ENCODE assay signal across 8 mouse cellular contexts in genomic region chr17:25014841-25015570, GRCm38 (mm10). TPM values are rescaled to one million over a fixed set of nuclear protein-coding genes. Genes with fewer than 3 reads are reported as not detected.
DNase-seq lines count a peak whose midpoint lies in the region; ATAC-seq and TF ChIP-seq lines count a peak whose summit lies in the region.

No protein-coding gene starts in this region.

- peak overlapping the region; percentile 97 for H3K4me2 ChIP-seq in hindbrain, embryonic 15.5 days
- H3K4me2 ChIP-seq in midbrain, embryonic 12.5 days (replicated peaks): peak overlapping the region; percentile 95
- peak overlapping the region; percentile 91 for H3K4me2 ChIP-seq in stomach, embryonic 16.5 days (ENCODE audit: low read depth, low read length)

- ATAC-seq in megakaryocyte, adult 5-6 weeks (ENCODE audit: poor library complexity, severe bottlenecking): no peak
- ATAC-seq in hindbrain, embryonic 15.5 days (ENCODE audit: low FRiP score, low read depth): no peak
- ATAC-seq in midbrain, embryonic 12.5 days (ENCODE audit: low FRiP score, low read depth): no peak
- ATAC-seq in stomach, embryonic 16.5 days (ENCODE audit: insufficient read depth, low FRiP score): peak; percentile 4; the same call in 1 of the 2 replicates

- intact Hi-C loops in left cerebral cortex, postnatal 4 days (cut with DNase I): loop anchor here (5.0 kb wide), 1 partner anchor 257 kb away; the partner anchor contains the start of gene Ube2i

- no peaks in the 10 kb centered on the region for H3K27me3 ChIP-seq in megakaryocyte, embryonic 14.5 days (replicated peaks)
- H3K27me3 ChIP-seq in cerebellum, adult 2 months (ENCODE audit: control insufficient read depth, insufficient read depth, low read length): no peaks in the 10 kb centered on the region
- H3K27me3 ChIP-seq in hindbrain, embryonic 15.5 days: no peaks in the 10 kb centered on the region
- H3K27me3 ChIP-seq in midbrain, embryonic 12.5 days: no peaks in the 10 kb centered on the region
- no peaks in the 10 kb centered on the region for H3K27me3 ChIP-seq in stomach, embryonic 16.5 days (ENCODE audit: control insufficient read depth, insufficient read depth, low read length)

- TF ChIP-seq CTCF in cerebellum, adult 2 months (IDR thresholded peaks at IDR 0.05; ENCODE audit: borderline replicate concordance, insufficient read depth, low read depth, low read length): no peak

- WGBS in cerebellum, adult 2 months: under 1% methylated on average over 39 of the region's 39 CpGs
- under 1% methylated on average over 39 of the region's 39 CpGs for WGBS in hindbrain, embryonic 15.5 days
- under 1% methylated on average over 37 of the region's 39 CpGs for WGBS in midbrain, embryonic 12.5 days
- under 1% methylated on average over 39 of the region's 39 CpGs for WGBS in stomach, embryonic 16.5 days

- H3K36me3 ChIP-seq in megakaryocyte, embryonic 14.5 days (replicated peaks; ENCODE audit: low read length): peaks cover 40% of the 10 kb centered on the region
- peaks cover 26% of the 10 kb centered on the region for H3K36me3 ChIP-seq in hindbrain, embryonic 15.5 days
- peaks cover 26% of the 10 kb centered on the region for H3K36me3 ChIP-seq in midbrain, embryonic 12.5 days
- no peaks in the 10 kb centered on the region for H3K36me3 ChIP-seq in stomach, embryonic 16.5 days (ENCODE audit: control insufficient read depth, insufficient read depth, low read length)

- TF ChIP-seq POLR2A in cerebellum, adult 2 months (IDR thresholded peaks at IDR 0.05; ENCODE audit: borderline replicate concordance, insufficient read depth, low read length): no peak

- H3K9ac ChIP-seq in hindbrain, embryonic 15.5 days: peak overlapping the region; percentile 89
- peak overlapping the region; percentile 98 for H3K9ac ChIP-seq in midbrain, embryonic 12.5 days (replicated peaks)
- peak overlapping the region; percentile 90 for H3K9ac ChIP-seq in stomach, embryonic 16.5 days (ENCODE audit: low read length)

- H3K4me3 ChIP-seq in megakaryocyte, embryonic 14.5 days (replicated peaks): peak overlapping the region; percentile 99
- peak overlapping the region; percentile 67 for H3K4me3 ChIP-seq in cerebellum, adult 2 months (replicated peaks; ENCODE audit: insufficient read depth, low read depth, low read length)
- H3K4me3 ChIP-seq in hindbrain, embryonic 15.5 days: peak overlapping the region; percentile 88
- H3K4me3 ChIP-seq in midbrain, embryonic 12.5 days: peak overlapping the region; percentile 100
- peak overlapping the region; percentile 96 for H3K4me3 ChIP-seq in stomach, embryonic 16.5 days (replicated peaks; ENCODE audit: low read length)

- no peak overlapping the region for H3K27ac ChIP-seq in cerebellum, adult 2 months (ENCODE audit: insufficient read depth, low read length)
- peak overlapping the region; percentile 78 for H3K27ac ChIP-seq in hindbrain, embryonic 15.5 days (replicated peaks)
- peak overlapping the region; percentile 86 for H3K27ac ChIP-seq in midbrain, embryonic 12.5 days (replicated peaks)
- H3K27ac ChIP-seq in stomach, embryonic 16.5 days (ENCODE audit: low read length): peak overlapping the region; percentile 87

- peaks cover 43% of the 10 kb centered on the region for H3K4me1 ChIP-seq in megakaryocyte, embryonic 14.5 days
- no peaks in the 10 kb centered on the region for H3K4me1 ChIP-seq in cerebellum, adult 2 months (ENCODE audit: control insufficient read depth, insufficient read depth, low read length)
- peaks cover 49% of the 10 kb centered on the region for H3K4me1 ChIP-seq in hindbrain, embryonic 15.5 days (replicated peaks)
- peaks cover 22% of the 10 kb centered on the region for H3K4me1 ChIP-seq in midbrain, embryonic 12.5 days
- H3K4me1 ChIP-seq in stomach, embryonic 16.5 days (ENCODE audit: control insufficient read depth, insufficient read depth, low read length): peaks cover 6% of the 10 kb centered on the region

- DNase-seq in cerebellum, adult 2 months: no peak
- DNase-seq in frontal cortex, postnatal 10 days (ENCODE audit: low spot score in 2 of 2): peak; percentile 36 to 46
- DNase-seq in left cerebral cortex, postnatal 4 days: peak; percentile 40

- H3K9me3 ChIP-seq in megakaryocyte, embryonic 14.5 days: no peaks in the 10 kb centered on the region
- no peaks in the 10 kb centered on the region for H3K9me3 ChIP-seq in hindbrain, embryonic 15.5 days
- no peaks in the 10 kb centered on the region for H3K9me3 ChIP-seq in midbrain, embryonic 12.5 days
- no peaks in the 10 kb centered on the region for H3K9me3 ChIP-seq in stomach, embryonic 16.5 days (replicated peaks; ENCODE audit: control insufficient read depth, low read length)

RNA-seq across cellular contexts. Expression of gene Cramp1l, which starts 0.6 kb away (rescaled TPM):
- polyA plus RNA-seq in megakaryocyte, embryonic 14.5 days (2012; ENCODE audit: insufficient read depth, low replicate concordance): 4.5 and 5.5 TPM in 2 replicates
- 17.7 and 18.1 TPM in 2 replicates for total RNA-seq in megakaryocyte, adult 5-6 weeks (2015)
- 9.8 and 10.2 TPM in 2 replicates for total RNA-seq in megakaryocyte, adult 5-6 weeks (2017)
- polyA plus RNA-seq in cerebellum, adult 2 months (2012; rRNA removed): 19.8 and 21.3 TPM in 2 replicates
- 6.3 and 6.7 TPM in 2 replicates for polyA plus RNA-seq in hindbrain, embryonic 15.5 days (2015; fragmentation: Nextera tagmentation; extraction: Ambion mirVana)
- 10 to 100 TPM; 27.7 to 29.0 TPM for total RNA-seq in left cerebral cortex, postnatal 4 days (2021)
- polyA plus RNA-seq in midbrain, embryonic 12.5 days (2016; fragmentation: Nextera tagmentation; extraction: Ambion mirVana): 12.8 and 15.0 TPM in 2 replicates
- polyA plus RNA-seq in stomach, embryonic 16.5 days (2015; fragmentation: Nextera tagmentation; extraction: Ambion mirVana): 3.4 and 4.2 TPM in 2 replicates

RNA-seq across cellular contexts. Expression of gene Ift140, which starts 0.9 kb away (rescaled TPM):
- polyA plus RNA-seq in megakaryocyte, embryonic 14.5 days (2012; ENCODE audit: insufficient read depth, low replicate concordance): 6.9 and 7.4 TPM in 2 replicates
- 6.4 and 8.1 TPM in 2 replicates for total RNA-seq in megakaryocyte, adult 5-6 weeks (2015)
- 9.9 and 17.2 TPM in 2 replicates for total RNA-seq in megakaryocyte, adult 5-6 weeks (2017)
- 18.0 and 19.2 TPM in 2 replicates for polyA plus RNA-seq in cerebellum, adult 2 months (2012; rRNA removed)
- polyA plus RNA-seq in hindbrain, embryonic 15.5 days (2015; fragmentation: Nextera tagmentation; extraction: Ambion mirVana): 18.8 and 20.0 TPM in 2 replicates
- 10 to 100 TPM; 29.9 to 32.2 TPM for total RNA-seq in left cerebral cortex, postnatal 4 days (2021)
- polyA plus RNA-seq in midbrain, embryonic 12.5 days (2016; fragmentation: Nextera tagmentation; extraction: Ambion mirVana): 28.4 and 28.6 TPM in 2 replicates
- polyA plus RNA-seq in stomach, embryonic 16.5 days (2015; fragmentation: Nextera tagmentation; extraction: Ambion mirVana): 21.7 TPM in 2 replicates

RNA-seq across cellular contexts. Expression of gene Jpt2, which starts 54.5 kb away (rescaled TPM):
- polyA plus RNA-seq in megakaryocyte, embryonic 14.5 days (2012; ENCODE audit: insufficient read depth, low replicate concordance): 3.5 and 8.6 TPM in 2 replicates
- total RNA-seq in megakaryocyte, adult 5-6 weeks (2015): 60.9 and 63.8 TPM in 2 replicates
- total RNA-seq in megakaryocyte, adult 5-6 weeks (2017): 54.0 and 55.0 TPM in 2 replicates
- polyA plus RNA-seq in cerebellum, adult 2 months (2012; rRNA removed): 10.6 and 12.3 TPM in 2 replicates
- 101 and 112 TPM in 2 replicates for polyA plus RNA-seq in hindbrain, embryonic 15.5 days (2015; fragmentation: Nextera tagmentation; extraction: Ambion mirVana)
- total RNA-seq in left cerebral cortex, postnatal 4 days (2021): 10 to 100 TPM; 31.5 to 37.2 TPM
- 279 and 292 TPM in 2 replicates for polyA plus RNA-seq in midbrain, embryonic 12.5 days (2016; fragmentation: Nextera tagmentation; extraction: Ambion mirVana)
- 158 and 170 TPM in 2 replicates for polyA plus RNA-seq in stomach, embryonic 16.5 days (2015; fragmentation: Nextera tagmentation; extraction: Ambion mirVana)

Comparison
In these comparisons a context has a peak if more than half of its experiments do, and no peak if none do; other contexts are left out.
1. DNase-seq: peak in frontal cortex, postnatal 10 days (2 of 2) and left cerebral cortex, postnatal 4 days (single experiment); none in cerebellum, adult 2 months (0 of 2).
2. Peak in every context shown above with its lines, with median percentiles within 50 percentile points of each other: H3K4me3 ChIP-seq, H3K4me2 ChIP-seq and H3K9ac ChIP-seq.